Mouse (Mus musculus): ENCODE measurements around the gene Crmp1.

- TF ChIP-seq EP300 (IDR thresholded peaks at IDR 0.05; ENCODE audit: low read depth) (no peak), CTCF (IDR thresholded peaks at IDR 0.05; ENCODE audit: low read depth) (no peak)
Measured at GRCm38 (mm10) chr5:37215276-37215675, 26.5 kb upstream of the Crmp1 start.
